Mouse (Mus musculus): Measurements from ENCODE around the gene Sp100.
"Not testable (repeated sequence)": the region's sequence is repeated elsewhere in the genome, so short reads cannot be mapped to it uniquely, and the experiment has no call there.

GRCm38 (mm10) chr1:85610581-85610980 is 39.2 kb upstream of the Sp100 start:
- not testable (repeated sequence) for TF ChIP-seq POLR2A (IDR thresholded peaks at IDR 0.05; ENCODE audit: insufficient read length, low read depth); REST (IDR thresholded peaks at IDR 0.05; ENCODE audit: insufficient read depth, insufficient read length); USF1 (IDR thresholded peaks at IDR 0.05; ENCODE audit: low read depth); TCF12 (IDR thresholded peaks at IDR 0.05; ENCODE audit: insufficient read depth, poor library complexity, severe bottlenecking)
